Mouse (Mus musculus) cerebellum, adult 2 months (tissue): Measurements from ENCODE around the gene Ahsa1. TPM values are rescaled to one million over a fixed set of nuclear protein-coding genes. Genes with fewer than 3 reads are reported as not detected.

Experiments
- DNase-seq, 2 experiments: peaks; one replicate each; pipeline ENCODE4 v3.0.0; 2021
- H3K27ac ChIP-seq: fragments of 200-500 bp; 2 replicates; pipeline ENCODE4 v1.5.1; 2012; ENCODE audit warnings: low read length, control low read depth, inconsistent platforms; ENCODE audit not compliant: insufficient read depth
- H3K27me3 ChIP-seq: fragments of 200-500 bp; 2 replicates; pipeline ENCODE4 v1.6.1; 2012; ENCODE audit warnings: inconsistent platforms, mild to moderate bottlenecking, low read length, moderate library complexity; ENCODE audit not compliant: control insufficient read depth, insufficient read depth
- H3K4me1 ChIP-seq: fragments of 200-500 bp; 2 replicates; pipeline ENCODE4 v1.6.1; 2011; ENCODE audit warnings: low read length; ENCODE audit not compliant: control insufficient read depth, insufficient read depth
- H3K4me3 ChIP-seq: fragments of 200-500 bp; replicated peaks from 2 replicates; pipeline ENCODE3; 2011; ENCODE audit warnings: mild to moderate bottlenecking, low read depth, low read length, control low read depth; ENCODE audit not compliant: insufficient read depth
- CTCF ChIP-seq: fragments of 200-500 bp; IDR thresholded peaks from 2 replicates; pipeline ENCODE4 v1.5.1; 2011; ENCODE audit warnings: low read depth, mild to moderate bottlenecking, control low read depth, low read length, moderate library complexity, borderline replicate concordance; ENCODE audit not compliant: insufficient read depth
- POLR2A ChIP-seq: fragments of 200-500 bp; IDR thresholded peaks from 2 replicates; pipeline ENCODE4 v1.6.1; 2011; ENCODE audit warnings: low read length, control low read depth, borderline replicate concordance; ENCODE audit not compliant: insufficient read depth
- WGBS: fragments of 180-500 bp; shearing (Covaris S2); methylation state at CpG from one replicate; pipeline ENCODE4 v1.1.7; 2018; 5-methylcytosine and 5-hydroxymethylcytosine counted together
- polyA plus RNA-seq: library from polyadenylated mRNA; depleted of rRNA; stranded (reverse); fragments of >200 nt; gene quantifications from 2 replicates; pipeline ENCODE4 v1.2.3, GENCODE M21; 2012

The Ahsa1 gene
- polyA plus RNA-seq, 1 experiment = 246 TPM

GRCm38 (mm10) chr12:87238632-87239031 lies 27.6 kb upstream of the Ahsa1 start, which contains the start of gene Noxred1:
Gene Noxred1 (minus strand): TSS chr12:87238732.
- WGBS = 96% methylated on average over 1 of the region's 1 CpGs
- no peak within 1 kb of the TSS for H3K27ac ChIP-seq
- H3K4me3 ChIP-seq = no peak within 1 kb of the TSS
- H3K27me3 ChIP-seq = no peaks in the 10 kb centered on the region
- DNase-seq = no peak
- TF ChIP-seq CTCF (no peak), POLR2A (no peak)
- H3K4me1 ChIP-seq = no peaks in the 10 kb centered on the region

- Histone ChIP-seq H3K4me3 (no peak overlapping the region), H3K4me1 (no peaks in the 10 kb centered on the region), H3K27ac (no peak overlapping the region), H3K27me3 (no peaks in the 10 kb centered on the region)
- DNase-seq = no peak
- TF ChIP-seq POLR2A (no peak), CTCF (no peak)
- WGBS = 92% methylated on average over 6 of the region's 6 CpGs
These were observed 16.1 kb upstream of the Ahsa1 start for GRCm38 (mm10) chr12:87250161-87250560.

- WGBS = 89% methylated on average over 6 of the region's 6 CpGs
- no peak overlapping the region for H3K27ac ChIP-seq
- no peak for DNase-seq
- no peaks in the 10 kb centered on the region for H3K4me1 ChIP-seq
- no peaks in the 10 kb centered on the region for H3K27me3 ChIP-seq
- no peak for TF ChIP-seq CTCF
- TF ChIP-seq POLR2A = no peak
- no peak overlapping the region for H3K4me3 ChIP-seq
These were observed 12.4 kb upstream of the Ahsa1 start for GRCm38 (mm10) chr12:87253878-87254277.

GRCm38 (mm10) chr12:87256629-87257028 lies 9.7 kb upstream of the Ahsa1 start:
- no peak overlapping the region for H3K4me3 ChIP-seq
- no peak overlapping the region for H3K27ac ChIP-seq
- DNase-seq = no peak
- no peaks in the 10 kb centered on the region for H3K27me3 ChIP-seq
- no peak for TF ChIP-seq CTCF
- no peak for TF ChIP-seq POLR2A
- 94% methylated on average over 5 of the region's 5 CpGs for WGBS
- no peaks in the 10 kb centered on the region for H3K4me1 ChIP-seq

- no peaks in the 10 kb centered on the region for H3K27me3 ChIP-seq
- no peak overlapping the region for H3K4me3 ChIP-seq
- H3K27ac ChIP-seq = no peak overlapping the region
- H3K4me1 ChIP-seq = no peaks in the 10 kb centered on the region
- DNase-seq = no peak
- TF ChIP-seq CTCF (no peak), POLR2A (no peak)
- WGBS = 96% methylated on average over 8 of the region's 8 CpGs
These were observed 5.7 kb upstream of the Ahsa1 start for GRCm38 (mm10) chr12:87260562-87260961.

- H3K4me1 ChIP-seq = peaks cover 5% of the 10 kb centered on the region; the same call in 1 of the 2 replicates
- H3K27ac ChIP-seq = peak overlapping the region; percentile 63; the same call in 1 of the 2 replicates
- TF ChIP-seq CTCF (no peak), POLR2A (no peak)
- peak overlapping the region; percentile 78 for H3K4me3 ChIP-seq
- no peak for DNase-seq
- H3K27me3 ChIP-seq = no peaks in the 10 kb centered on the region
- 17% methylated on average over 11 of the region's 11 CpGs for WGBS
These were observed 835 bp upstream of the Ahsa1 start for GRCm38 (mm10) chr12:87265444-87265843.

- TF ChIP-seq CTCF (no peak), POLR2A (no peak)
- under 1% methylated on average over 31 of the region's 31 CpGs for WGBS
- Histone ChIP-seq H3K27me3 (no peaks in the 10 kb centered on the region), H3K4me1 (peaks cover 5% of the 10 kb centered on the region; the same call in 1 of the 2 replicates), H3K27ac (peak overlapping the region; percentile 58; the same call in 1 of the 2 replicates), H3K4me3 (peak overlapping the region; percentile 78)
- no peak for DNase-seq
These were observed 736 bp downstream of the Ahsa1 start for GRCm38 (mm10) chr12:87266827-87267603.

GRCm38 (mm10) chr12:87267682-87268081 lies 1.4 kb downstream of the Ahsa1 start:
- no peak for TF ChIP-seq POLR2A
- TF ChIP-seq CTCF = no peak; the same call in 1 of the 2 replicates
- no peak overlapping the region for H3K27ac ChIP-seq
- 15% methylated on average over 4 of the region's 4 CpGs for WGBS
- H3K4me3 ChIP-seq = peak overlapping the region; percentile 22
- no peaks in the 10 kb centered on the region for H3K27me3 ChIP-seq
- peaks cover 5% of the 10 kb centered on the region; the same call in 1 of the 2 replicates for H3K4me1 ChIP-seq
- peak in 1 of 2 experiments; percentile 35 for DNase-seq
